Mouse (Mus musculus) megakaryocyte progenitor cell, adult 5-6 weeks (primary cell): ENCODE results near the gene Gm49388. TPM values are rescaled to one million over a fixed set of nuclear protein-coding genes. Genes with fewer than 3 reads are reported as not detected.
"Not testable (repeated sequence)": the region's sequence is repeated elsewhere in the genome, so short reads cannot be mapped to it uniquely, and the experiment has no call there.

Source experiments
- ATAC-seq: replicated peaks from 2 replicates; pipeline ENCODE4 v1.8.0; 2016; ENCODE audit warnings: mild to moderate bottlenecking, moderate TSS enrichment, inconsistent platforms; ENCODE audit not compliant: poor library complexity
- total RNA-seq, 2 experiments: library from RNA; stranded (forward) in 1 of 2; stranded (reverse) in 1 of 2; fragments of 157-497, 149-512 nt in 1 of 2; fragments of 200-1000 nt in 1 of 2; gene quantifications; 2 replicates each; pipeline versions ENCODE4 v1.2.3 to v1.2.4; 2015 to 2017

Gene Gm49388
- total RNA-seq, 2 experiments from 2014 or later: not detected

DNA sequence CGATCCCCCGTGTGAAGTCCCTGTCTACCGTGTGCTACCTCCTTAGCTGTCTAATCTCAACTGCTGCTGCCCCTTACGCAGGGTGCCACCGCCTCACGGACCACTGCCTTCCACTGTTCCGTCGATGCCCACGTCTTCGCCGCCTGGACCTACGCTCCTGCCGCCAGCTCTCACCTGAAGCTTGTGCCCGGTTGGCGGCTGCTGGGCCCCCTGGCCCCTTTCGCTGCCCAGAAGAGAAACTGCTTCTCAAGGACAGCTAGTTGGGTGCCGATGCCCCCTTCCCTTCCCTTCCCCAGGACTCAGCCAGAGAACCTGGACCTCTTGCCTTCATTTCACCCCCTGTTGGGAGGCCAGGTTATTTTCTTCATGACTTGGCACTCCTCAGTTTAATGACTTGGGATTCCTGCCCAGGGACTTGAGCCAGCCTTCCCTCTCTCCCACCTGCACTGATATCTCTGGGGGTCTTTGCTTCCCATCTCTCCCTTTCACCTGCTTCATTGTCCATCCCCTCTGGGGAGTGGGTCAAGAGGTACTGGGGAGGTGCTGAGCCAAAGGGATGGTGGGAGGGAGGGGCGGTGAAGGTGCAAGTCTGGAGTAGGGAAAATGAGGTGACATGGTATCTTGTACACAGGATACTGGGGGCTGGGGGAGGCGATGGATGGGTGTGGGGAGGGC is 17.6 kb upstream of the Gm49388 start:
- peak; percentile 2; the same call in 1 of the 2 replicates for ATAC-seq

GRCm38 (mm10) chr7:127768346-127768996 is 16.9 kb upstream of the Gm49388 start:
- no peak for ATAC-seq

GRCm38 (mm10) chr7:127768997-127769593 is 16.3 kb upstream of the Gm49388 start:
- ATAC-seq: peak; percentile 53

DNA sequence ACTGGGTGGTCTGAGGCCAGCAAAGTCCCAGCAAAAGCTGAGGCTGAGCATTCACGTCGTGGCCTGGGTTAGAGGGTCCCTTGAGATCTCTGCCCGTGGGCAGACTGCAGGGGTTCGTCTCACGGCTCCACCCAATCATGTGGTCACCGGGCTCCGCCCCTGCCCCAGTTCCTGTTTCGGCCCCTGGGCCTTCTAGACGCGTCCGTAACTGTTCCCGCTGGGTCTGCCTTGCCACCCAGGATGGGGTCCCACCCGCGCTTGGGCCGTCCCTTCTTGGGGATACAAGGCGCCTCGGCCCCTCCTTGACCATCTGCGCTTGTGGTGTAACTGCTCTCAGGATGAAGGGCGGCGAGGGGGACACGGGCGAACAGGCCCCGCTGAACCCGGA is 15.8 kb upstream of the Gm49388 start, which contains the start of gene Orai3:
TSS of gene Orai3 (plus strand) at position 165 of the 388 bp plus-strand sequence.
- ATAC-seq: peak; percentile 42

- 0 out of 2 replicates have a peak, but pooled peaks have one; percentile 3 for ATAC-seq
These were observed 15.1 kb upstream of the Gm49388 start for GRCm38 (mm10) chr7:127770039-127770905.

GRCm38 (mm10) chr7:127771262-127771661 is 14.1 kb upstream of the Gm49388 start:
- no peak for ATAC-seq

GRCm38 (mm10) chr7:127772080-127772479 is 13.3 kb upstream of the Gm49388 start:
- no peak for ATAC-seq

GRCm38 (mm10) chr7:127772557-127772956 is 12.9 kb upstream of the Gm49388 start:
- ATAC-seq: no peak

GRCm38 (mm10) chr7:127773664-127774384 is 11.6 kb upstream of the Gm49388 start:
- ATAC-seq: peak; percentile 45

DNA sequence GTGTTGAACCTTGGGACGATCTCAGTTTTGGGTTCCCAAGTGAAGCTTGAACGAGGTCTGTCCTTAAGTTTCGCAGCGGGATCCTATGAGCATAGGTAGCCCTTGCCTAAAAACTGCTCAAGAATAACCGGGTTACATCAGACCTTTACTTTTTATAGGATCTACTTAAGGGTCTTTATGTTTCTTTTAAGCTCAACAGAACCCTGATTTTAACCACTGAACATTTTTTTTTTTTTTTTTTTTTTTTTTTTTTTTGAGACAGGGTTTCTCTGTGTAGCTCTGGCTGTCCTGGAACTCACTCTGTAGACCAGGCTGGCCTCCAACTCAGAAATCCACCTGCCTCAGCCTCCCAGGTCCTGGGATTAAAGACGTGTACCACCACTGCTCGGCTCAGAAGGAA is 9.6 kb upstream of the Gm49388 start:
- not testable (repeated sequence) for ATAC-seq

DNA sequence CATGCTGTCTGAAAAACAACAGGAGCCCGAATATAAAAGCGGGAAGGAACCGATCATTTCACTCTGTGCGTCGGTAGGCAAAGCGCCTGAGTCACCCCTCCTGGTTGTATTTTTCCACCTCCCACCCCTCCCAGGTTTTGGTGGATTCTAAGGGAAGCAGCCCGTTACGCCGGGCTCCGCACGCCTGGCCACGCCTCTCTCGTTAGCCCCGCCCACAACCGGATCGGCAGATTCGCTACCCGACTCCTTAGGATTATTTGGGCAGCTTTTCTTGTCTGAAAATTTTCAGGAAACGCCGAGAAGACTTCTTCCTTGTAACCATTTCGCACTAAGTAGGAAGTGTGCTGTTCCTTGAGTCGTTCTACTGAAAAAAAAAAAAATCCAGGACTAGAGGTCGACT is 9.0 kb upstream of the Gm49388 start, which contains the start of gene Setd1a:
TSS of gene Setd1a (plus strand) at position 245 of the 400 bp plus-strand sequence.
- peak; percentile 54 for ATAC-seq

- peak; percentile 85 for ATAC-seq
These were observed 8.4 kb upstream of the Gm49388 start for GRCm38 (mm10) chr7:127776878-127777473.

- peak; percentile 7 for ATAC-seq
These were observed 7.7 kb upstream of the Gm49388 start for GRCm38 (mm10) chr7:127777474-127778266.

- ATAC-seq: no peak
These were observed 7.1 kb upstream of the Gm49388 start for GRCm38 (mm10) chr7:127778350-127778749.

GRCm38 (mm10) chr7:127797076-127797845 is 11.9 kb downstream of the Gm49388 start:
- no peak for ATAC-seq

DNA sequence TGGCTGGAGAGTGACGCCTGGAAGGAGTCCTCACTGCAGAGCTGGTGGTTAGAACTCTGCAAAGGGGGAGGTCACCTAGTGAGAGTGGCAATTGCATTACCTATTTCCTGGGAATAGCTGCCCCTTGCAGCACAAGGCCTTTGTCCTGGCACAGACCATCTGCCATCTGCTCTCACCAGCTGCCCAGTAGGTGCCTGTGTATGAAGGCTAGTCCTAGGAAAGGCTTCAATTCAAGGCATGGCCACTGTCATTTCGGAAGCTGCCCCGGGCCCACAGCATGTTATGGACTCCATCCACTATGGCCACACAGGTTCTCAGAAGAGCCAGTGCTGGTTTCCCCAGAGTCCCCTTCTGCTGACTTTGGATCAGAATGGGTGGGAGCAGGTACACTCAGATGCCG is 13.2 kb downstream of the Gm49388 start:
- ATAC-seq: no peak

DNA sequence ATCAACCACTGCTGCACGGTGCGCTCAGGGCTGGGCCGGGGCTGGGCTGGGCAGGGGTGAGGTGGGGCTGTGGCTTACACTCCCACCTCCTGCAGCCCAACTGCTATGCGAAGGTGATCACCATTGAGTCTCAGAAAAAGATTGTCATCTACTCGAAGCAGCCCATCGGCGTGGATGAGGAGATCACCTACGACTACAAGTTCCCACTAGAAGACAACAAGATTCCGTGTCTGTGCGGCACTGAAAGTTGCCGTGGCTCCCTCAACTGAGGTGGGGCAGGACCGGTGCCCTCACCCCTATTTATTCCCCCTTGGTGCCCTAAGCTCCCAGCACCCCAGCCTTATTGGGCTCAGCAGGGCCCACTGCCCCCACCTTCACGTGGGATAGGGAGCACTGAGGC is 13.8 kb downstream of the Gm49388 start:
- no peak for ATAC-seq

DNA sequence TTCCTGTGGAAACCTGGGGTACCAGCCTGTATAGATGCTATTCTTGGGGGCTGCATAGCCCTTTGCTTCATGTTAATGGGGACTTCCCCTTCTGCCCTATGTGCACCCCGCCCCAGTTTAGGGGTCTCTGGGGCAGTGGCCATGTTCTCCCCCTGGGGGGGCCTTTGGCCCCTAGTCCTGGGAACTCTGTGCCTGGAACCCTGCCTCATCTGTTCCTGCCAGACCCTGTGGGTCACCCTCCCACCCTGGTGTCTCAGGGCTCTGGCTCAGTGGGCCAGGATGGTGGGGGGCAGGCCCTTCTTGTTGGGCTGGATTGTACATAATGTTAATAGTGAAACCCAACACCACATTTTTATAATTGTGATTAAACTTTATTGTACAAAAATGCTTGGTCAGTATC is 14.3 kb downstream of the Gm49388 start:
- no peak for ATAC-seq
